Comparison of ENCODE assay signal across 8 mouse cellular contexts in genomic region chr10:67458447-67459272, GRCm38 (mm10).
A peak's percentile ranks its signal among the peaks of the same experiment; 100 is the strongest.
DNase-seq lines count a peak whose midpoint lies in the region; ATAC-seq and TF ChIP-seq lines count a peak whose summit lies in the region.

No protein-coding gene starts in this region.

- DNase-seq in lung, embryonic 14.5 days: peak; percentile 34
- no peak for DNase-seq in lung, adult 2 months
- peak; percentile 93 for DNase-seq in R1 (ENCODE audit: low read depth, low spot score)
- no peak for DNase-seq in urinary bladder, adult 2 months (ENCODE audit: low spot score)
- DNase-seq in adrenal gland, postnatal 14 days: no peak
- no peak for DNase-seq in layer of hippocampus, postnatal 36 days

- H3K27me3 ChIP-seq in lung, embryonic 14.5 days (ENCODE audit: insufficient read depth, low read length): no peaks in the 10 kb centered on the region
- no peaks in the 10 kb centered on the region for H3K27me3 ChIP-seq in embryonic facial prominence, embryonic 15.5 days
- no peaks in the 10 kb centered on the region for H3K27me3 ChIP-seq in limb, embryonic 15.5 days

- no peaks in the 10 kb centered on the region for H3K4me1 ChIP-seq in lung, embryonic 14.5 days (ENCODE audit: insufficient read depth)
- H3K4me1 ChIP-seq in lung, adult 2 months (ENCODE audit: control insufficient read depth, insufficient read depth, low read length): no peaks in the 10 kb centered on the region
- no peaks in the 10 kb centered on the region for H3K4me1 ChIP-seq in embryonic facial prominence, embryonic 15.5 days
- H3K4me1 ChIP-seq in limb, embryonic 15.5 days: peaks cover 6% of the 10 kb centered on the region

- H3K9me3 ChIP-seq in lung, embryonic 14.5 days (ENCODE audit: low read depth, low read length): no peaks in the 10 kb centered on the region
- no peaks in the 10 kb centered on the region for H3K9me3 ChIP-seq in embryonic facial prominence, embryonic 15.5 days (replicated peaks)
- H3K9me3 ChIP-seq in limb, embryonic 15.5 days: no peaks in the 10 kb centered on the region

- 0 out of 2 replicates have a peak, but pooled peaks have one; percentile 17 for ATAC-seq in lung, embryonic 14.5 days (ENCODE audit: insufficient read depth)
- ATAC-seq in embryonic facial prominence, embryonic 15.5 days (ENCODE audit: insufficient number of reproducible peaks, low FRiP score, low TSS enrichment, low read depth): no peak
- ATAC-seq in limb, embryonic 15.5 days (ENCODE audit: insufficient number of reproducible peaks, low FRiP score, low TSS enrichment, low read depth): no peak

- H3K9ac ChIP-seq in lung, embryonic 14.5 days: no peak overlapping the region
- H3K9ac ChIP-seq in embryonic facial prominence, embryonic 15.5 days: no peak overlapping the region
- H3K9ac ChIP-seq in limb, embryonic 15.5 days: no peak overlapping the region

- 26% methylated on average over 22 of the region's 22 CpGs for WGBS in lung, embryonic 14.5 days
- 36% methylated on average over 22 of the region's 22 CpGs for whole genome bisulfite sequencing in lung, adult 2 months
- 24% methylated on average over 22 of the region's 22 CpGs for WGBS in embryonic facial prominence, embryonic 15.5 days
- WGBS in limb, embryonic 15.5 days: 33% methylated on average over 22 of the region's 22 CpGs

- no peak overlapping the region for H3K4me3 ChIP-seq in lung, embryonic 14.5 days (ENCODE audit: low read depth, low read length)
- H3K4me3 ChIP-seq in lung, adult 2 months (replicated peaks; ENCODE audit: extremely low read depth, low read depth, low read length): no peak overlapping the region
- H3K4me3 ChIP-seq in embryonic facial prominence, embryonic 15.5 days (replicated peaks): no peak overlapping the region
- H3K4me3 ChIP-seq in limb, embryonic 15.5 days: no peak overlapping the region

- no peak for TF ChIP-seq POLR2A in lung, adult 2 months (IDR thresholded peaks at IDR 0.05; ENCODE audit: borderline replicate concordance, extremely low read depth, low read depth, low read length)

- no peak for TF ChIP-seq CTCF in lung, embryonic 14.5 days (IDR thresholded peaks at IDR 0.05; ENCODE audit: low read depth)
- no peak for TF ChIP-seq CTCF in lung, adult 2 months (IDR thresholded peaks at IDR 0.05; ENCODE audit: insufficient read depth, low read length)

- no peak overlapping the region for H3K27ac ChIP-seq in lung, embryonic 14.5 days (ENCODE audit: low read depth)
- no peak overlapping the region for H3K27ac ChIP-seq in embryonic facial prominence, embryonic 15.5 days (replicated peaks)
- H3K27ac ChIP-seq in limb, embryonic 15.5 days: no peak overlapping the region

- H3K4me2 ChIP-seq in lung, embryonic 14.5 days: peak overlapping the region; percentile 31; the same call in 1 of the 2 replicates
- H3K4me2 ChIP-seq in embryonic facial prominence, embryonic 15.5 days (replicated peaks): peak overlapping the region; percentile 27
- H3K4me2 ChIP-seq in limb, embryonic 15.5 days: peak overlapping the region; percentile 14; the same call in 1 of the 2 replicates

- no peaks in the 10 kb centered on the region for H3K36me3 ChIP-seq in lung, embryonic 14.5 days (ENCODE audit: insufficient read depth)
- H3K36me3 ChIP-seq in embryonic facial prominence, embryonic 15.5 days: no peaks in the 10 kb centered on the region
- H3K36me3 ChIP-seq in limb, embryonic 15.5 days: no peaks in the 10 kb centered on the region

Comparison
In these comparisons a context has a peak if more than half of its experiments do, and no peak if none do; other contexts are left out.
1. DNase-seq: peak in lung, embryonic 14.5 days (single experiment) and R1 (single experiment); none in lung, adult 2 months (single experiment), urinary bladder, adult 2 months (single experiment), adrenal gland, postnatal 14 days (single experiment) and layer of hippocampus, postnatal 36 days (0 of 2).
2. Peak in every context shown above with its lines, with median percentiles within 50 percentile points of each other: H3K4me2 ChIP-seq.